Mouse (Mus musculus): ENCODE measurements at regions not wholly inside any gene's neighbourhood (a gene's known extent, or its start where the extent isn't known, plus 50 kb on each side); places are given as distances from the start of the nearest gene placed in this dataset.

GRCm38 (mm10) chr1:138686746-138687145, 66.8 kb upstream of the Nek7 start:
- TF ChIP-seq CTCF (IDR thresholded peaks at IDR 0.05; ENCODE audit: low read depth) (no peak), EP300 (IDR thresholded peaks at IDR 0.05; ENCODE audit: low read depth) (no peak)

Measured in heart, postnatal 0 days (tissue).